Mouse (Mus musculus): ENCODE measurements around the gene Trat1. TPM values are rescaled to one million over a fixed set of nuclear protein-coding genes. Genes with fewer than 3 reads are reported as not detected.

The Trat1 gene
- polyA plus RNA-seq, 1 experiment from 2014 or later: not detected

DNA sequence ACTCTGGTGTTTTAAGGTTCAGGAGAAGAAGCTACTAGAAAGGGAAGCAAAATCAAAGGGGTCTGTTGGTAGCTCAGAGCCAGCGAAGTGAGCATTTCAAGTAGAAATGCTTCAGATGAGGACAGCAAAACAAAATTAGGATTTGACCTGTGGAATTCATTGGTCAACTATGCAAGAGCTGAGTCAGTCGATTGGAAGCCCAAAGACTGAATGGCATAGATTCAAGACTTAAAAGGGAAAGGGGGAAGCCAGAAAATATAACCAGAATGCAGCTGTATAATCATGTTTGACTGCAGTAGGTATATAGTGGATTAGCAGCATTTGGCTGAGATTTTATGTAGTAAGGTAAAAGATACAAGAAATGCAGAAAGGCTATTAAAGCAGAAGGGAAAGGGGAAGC lies 26.8 kb downstream of the Trat1 start:
- 79% methylated on average over 2 of the region's 2 CpGs for WGBS
- DNase-seq (ENCODE audit: low spot score): no peak

GRCm38 (mm10) chr16:48741549-48741948 lies 30.3 kb downstream of the Trat1 start:
- Histone ChIP-seq H3K4me1 (replicated peaks; ENCODE audit: control insufficient read depth, insufficient read depth, low read length) (no peaks in the 10 kb centered on the region), H3K36me3 (ENCODE audit: control insufficient read depth, insufficient read depth, low read length) (no peaks in the 10 kb centered on the region), H3K9ac (ENCODE audit: low read length) (no peak overlapping the region), H3K27ac (ENCODE audit: low read depth) (no peak overlapping the region), H3K4me2 (ENCODE audit: low read length) (no peak overlapping the region), H3K9me3 (ENCODE audit: control insufficient read depth, low read length) (no peaks in the 10 kb centered on the region), H3K27me3 (replicated peaks; ENCODE audit: control insufficient read depth, insufficient read depth, low read length) (no peaks in the 10 kb centered on the region), H3K4me3 (ENCODE audit: low read depth, low read length) (no peak overlapping the region)
- DNase-seq (ENCODE audit: low spot score) (no peak), ATAC-seq (replicated peaks; ENCODE audit: low FRiP score, low TSS enrichment, low read depth) (no peak)
- 31% methylated on average over 3 of the region's 3 CpGs for WGBS

More for the DNA sequence above, 26.8 kb downstream of the Trat1 start:
- Histone ChIP-seq H3K4me3 (ENCODE audit: low read depth, low read length) (no peak overlapping the region), H3K27me3 (replicated peaks; ENCODE audit: control insufficient read depth, insufficient read depth, low read length) (no peaks in the 10 kb centered on the region), H3K9ac (ENCODE audit: low read length) (no peak overlapping the region), H3K4me1 (replicated peaks; ENCODE audit: control insufficient read depth, insufficient read depth, low read length) (no peaks in the 10 kb centered on the region), H3K4me2 (ENCODE audit: low read length) (no peak overlapping the region), H3K27ac (ENCODE audit: low read depth) (no peak overlapping the region), H3K9me3 (ENCODE audit: control insufficient read depth, low read length) (no peaks in the 10 kb centered on the region), H3K36me3 (ENCODE audit: control insufficient read depth, insufficient read depth, low read length) (no peaks in the 10 kb centered on the region)
- ATAC-seq (replicated peaks; ENCODE audit: low FRiP score, low TSS enrichment, low read depth): no peak

DNA sequence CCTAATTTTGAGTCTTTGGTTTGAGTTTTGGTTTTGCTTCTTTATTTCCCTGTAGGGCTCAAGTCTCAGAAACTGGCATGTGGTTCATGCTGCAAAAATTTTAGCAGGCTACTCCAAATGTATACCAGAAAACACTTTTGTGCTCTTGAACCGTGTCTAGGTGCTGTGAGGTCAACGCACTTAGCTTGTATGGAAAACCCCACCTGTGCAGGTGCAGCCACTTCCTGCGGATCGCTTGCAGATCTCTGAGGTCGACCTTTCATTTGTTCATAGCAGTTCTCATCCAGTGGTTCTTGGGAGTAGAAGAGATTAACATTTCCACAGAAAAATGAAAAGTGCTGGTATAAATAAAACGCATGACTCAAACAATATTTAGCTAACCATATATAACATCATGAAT lies 31.8 kb downstream of the Trat1 start:
- H3K27ac ChIP-seq (ENCODE audit: low read depth): no peak overlapping the region
- DNase-seq (ENCODE audit: low spot score): no peak
- H3K27me3 ChIP-seq (replicated peaks; ENCODE audit: control insufficient read depth, insufficient read depth, low read length): no peaks in the 10 kb centered on the region
- ATAC-seq (replicated peaks; ENCODE audit: low FRiP score, low TSS enrichment, low read depth): no peak
- no peaks in the 10 kb centered on the region for H3K4me1 ChIP-seq (replicated peaks; ENCODE audit: control insufficient read depth, insufficient read depth, low read length)
- no peaks in the 10 kb centered on the region for H3K9me3 ChIP-seq (ENCODE audit: control insufficient read depth, low read length)
- no peak overlapping the region for H3K4me3 ChIP-seq (ENCODE audit: low read depth, low read length)
- H3K4me2 ChIP-seq (ENCODE audit: low read length): no peak overlapping the region
- H3K36me3 ChIP-seq (ENCODE audit: control insufficient read depth, insufficient read depth, low read length): no peaks in the 10 kb centered on the region
- 85% methylated on average over 6 of the region's 6 CpGs for WGBS
- no peak overlapping the region for H3K9ac ChIP-seq (ENCODE audit: low read length)

DNA sequence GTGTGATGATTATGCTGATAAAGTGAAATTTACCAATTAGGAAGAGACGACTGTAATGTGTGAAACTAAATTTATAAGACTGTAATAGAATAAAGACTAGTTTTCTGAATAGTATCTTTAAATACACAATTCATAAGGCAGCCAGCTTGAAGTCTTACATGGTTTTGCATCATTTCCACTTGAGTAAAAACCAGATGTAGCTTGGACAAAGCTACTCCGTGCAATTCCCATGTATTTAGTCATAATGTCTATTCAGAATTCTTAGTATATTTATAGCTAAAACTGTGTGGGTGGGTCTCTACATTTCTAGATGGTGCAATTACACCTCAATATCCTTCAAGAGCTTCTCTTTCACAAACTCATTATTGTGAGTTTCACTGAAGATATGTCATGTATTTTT lies 33.4 kb downstream of the Trat1 start:
- WGBS: 82% methylated on average over 2 of the region's 2 CpGs
- Histone ChIP-seq H3K27me3 (replicated peaks; ENCODE audit: control insufficient read depth, insufficient read depth, low read length) (no peaks in the 10 kb centered on the region), H3K9me3 (ENCODE audit: control insufficient read depth, low read length) (no peaks in the 10 kb centered on the region), H3K4me1 (replicated peaks; ENCODE audit: control insufficient read depth, insufficient read depth, low read length) (no peaks in the 10 kb centered on the region), H3K4me2 (ENCODE audit: low read length) (no peak overlapping the region), H3K4me3 (ENCODE audit: low read depth, low read length) (no peak overlapping the region), H3K36me3 (ENCODE audit: control insufficient read depth, insufficient read depth, low read length) (no peaks in the 10 kb centered on the region), H3K27ac (ENCODE audit: low read depth) (no peak overlapping the region), H3K9ac (ENCODE audit: low read length) (no peak overlapping the region)
- DNase-seq (ENCODE audit: low spot score) (no peak), ATAC-seq (replicated peaks; ENCODE audit: low FRiP score, low TSS enrichment, low read depth) (no peak)

DNA sequence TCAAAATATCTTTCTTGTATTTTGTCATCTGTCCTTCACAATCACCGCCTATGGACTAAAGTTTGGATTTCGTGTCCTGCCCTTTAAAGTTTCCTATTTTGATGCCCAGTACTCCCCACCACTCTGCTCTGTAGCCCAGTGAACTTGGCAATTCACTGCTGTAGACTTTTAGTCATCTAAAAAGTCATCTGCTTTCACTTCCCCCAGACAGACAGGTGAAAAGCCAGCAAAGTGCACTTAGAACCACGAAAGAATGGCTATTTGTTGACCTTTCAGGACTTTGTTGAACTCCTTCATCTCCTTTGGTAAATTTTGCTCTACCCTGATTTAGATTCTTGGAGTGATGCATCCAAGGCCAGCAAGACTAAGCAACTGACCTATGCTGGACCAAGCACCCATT lies 34.9 kb downstream of the Trat1 start:
- Histone ChIP-seq H3K4me3 (ENCODE audit: low read depth, low read length) (no peak overlapping the region), H3K27ac (ENCODE audit: low read depth) (no peak overlapping the region), H3K9me3 (ENCODE audit: control insufficient read depth, low read length) (no peaks in the 10 kb centered on the region), H3K4me1 (replicated peaks; ENCODE audit: control insufficient read depth, insufficient read depth, low read length) (no peaks in the 10 kb centered on the region), H3K9ac (ENCODE audit: low read length) (no peak overlapping the region), H3K27me3 (replicated peaks; ENCODE audit: control insufficient read depth, insufficient read depth, low read length) (no peaks in the 10 kb centered on the region), H3K4me2 (ENCODE audit: low read length) (no peak overlapping the region), H3K36me3 (ENCODE audit: control insufficient read depth, insufficient read depth, low read length) (no peaks in the 10 kb centered on the region)
- WGBS: 79% methylated on average over 3 of the region's 3 CpGs
- DNase-seq (ENCODE audit: low spot score): no peak
- ATAC-seq (replicated peaks; ENCODE audit: low FRiP score, low TSS enrichment, low read depth): no peak

DNA sequence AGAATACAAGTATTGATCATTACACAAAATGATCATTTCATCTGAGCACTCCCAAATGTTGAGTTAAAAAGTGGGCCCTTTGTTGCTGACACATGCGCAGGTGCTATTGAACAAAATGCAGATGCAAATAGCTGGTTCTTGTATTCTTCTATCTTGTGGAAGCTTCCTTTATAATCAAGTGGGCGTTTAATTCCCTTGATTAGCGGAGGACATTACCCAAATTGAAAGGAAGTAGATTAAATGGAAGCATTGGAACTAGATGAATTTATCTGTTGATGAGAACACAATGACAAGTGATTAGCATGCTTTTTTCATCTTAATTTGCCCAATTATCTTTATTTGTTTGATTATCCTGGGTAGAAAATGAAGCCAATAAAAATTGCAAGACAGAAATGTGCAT lies 51.6 kb downstream of the Trat1 start:
- no peaks in the 10 kb centered on the region for H3K4me1 ChIP-seq (replicated peaks; ENCODE audit: control insufficient read depth, insufficient read depth, low read length)
- 94% methylated on average over 3 of the region's 3 CpGs for WGBS
- no peak for ATAC-seq (replicated peaks; ENCODE audit: low FRiP score, low TSS enrichment, low read depth)

DNA sequence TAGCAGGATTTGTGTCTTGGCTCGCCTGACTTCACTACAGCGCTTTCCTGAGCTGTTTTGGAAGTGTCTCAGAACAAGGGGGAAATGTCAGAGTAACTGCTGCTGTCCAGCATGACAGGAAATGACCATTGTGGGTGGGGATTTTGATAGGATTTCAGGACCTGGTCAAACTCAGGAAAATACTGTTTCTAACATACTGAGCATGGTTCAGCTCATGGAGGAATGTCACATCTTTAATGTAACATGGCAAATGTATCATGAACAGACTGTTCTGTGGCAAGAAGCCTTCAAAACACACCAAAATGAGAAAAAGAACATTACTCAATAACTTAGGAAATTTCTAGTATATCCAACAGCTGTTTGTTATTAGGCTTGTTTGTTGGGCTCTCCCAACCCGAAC lies 52.1 kb downstream of the Trat1 start:
- Histone ChIP-seq H3K9ac (ENCODE audit: low read length) (no peak overlapping the region), H3K27me3 (replicated peaks; ENCODE audit: control insufficient read depth, insufficient read depth, low read length) (no peaks in the 10 kb centered on the region), H3K36me3 (ENCODE audit: control insufficient read depth, insufficient read depth, low read length) (no peaks in the 10 kb centered on the region), H3K4me2 (ENCODE audit: low read length) (no peak overlapping the region), H3K9me3 (ENCODE audit: control insufficient read depth, low read length) (no peaks in the 10 kb centered on the region), H3K27ac (ENCODE audit: low read depth) (no peak overlapping the region), H3K4me3 (ENCODE audit: low read depth, low read length) (no peak overlapping the region), H3K4me1 (replicated peaks; ENCODE audit: control insufficient read depth, insufficient read depth, low read length) (no peaks in the 10 kb centered on the region)
- ATAC-seq (replicated peaks; ENCODE audit: low FRiP score, low TSS enrichment, low read depth) (no peak), DNase-seq (ENCODE audit: low spot score) (no peak)
- 79% methylated on average over 3 of the region's 3 CpGs for WGBS

More for the DNA sequence above, 51.6 kb downstream of the Trat1 start:
- no peak overlapping the region for H3K9ac ChIP-seq (ENCODE audit: low read length)
- no peak overlapping the region for H3K27ac ChIP-seq (ENCODE audit: low read depth)
- no peaks in the 10 kb centered on the region for H3K36me3 ChIP-seq (ENCODE audit: control insufficient read depth, insufficient read depth, low read length)
- no peak overlapping the region for H3K4me2 ChIP-seq (ENCODE audit: low read length)
- no peaks in the 10 kb centered on the region for H3K9me3 ChIP-seq (ENCODE audit: control insufficient read depth, low read length)
- no peak overlapping the region for H3K4me3 ChIP-seq (ENCODE audit: low read depth, low read length)
- no peaks in the 10 kb centered on the region for H3K27me3 ChIP-seq (replicated peaks; ENCODE audit: control insufficient read depth, insufficient read depth, low read length)
- DNase-seq (ENCODE audit: low spot score): no peak

- no peak overlapping the region for H3K4me2 ChIP-seq (ENCODE audit: low read length)
- no peaks in the 10 kb centered on the region for H3K4me1 ChIP-seq (replicated peaks; ENCODE audit: control insufficient read depth, insufficient read depth, low read length)
- no peak overlapping the region for H3K4me3 ChIP-seq (ENCODE audit: low read depth, low read length)
- no peak overlapping the region for H3K9ac ChIP-seq (ENCODE audit: low read length)
- no peaks in the 10 kb centered on the region for H3K27me3 ChIP-seq (replicated peaks; ENCODE audit: control insufficient read depth, insufficient read depth, low read length)
- H3K27ac ChIP-seq (ENCODE audit: low read depth): no peak overlapping the region
- no peaks in the 10 kb centered on the region for H3K36me3 ChIP-seq (ENCODE audit: control insufficient read depth, insufficient read depth, low read length)
- H3K9me3 ChIP-seq (ENCODE audit: control insufficient read depth, low read length): no peaks in the 10 kb centered on the region
- ATAC-seq (replicated peaks; ENCODE audit: low FRiP score, low TSS enrichment, low read depth): no peak
- no peak for DNase-seq (ENCODE audit: low spot score)
Measured at GRCm38 (mm10) chr16:48716343-48716742, 55.5 kb downstream of the Trat1 start.

GRCm38 (mm10) chr16:48701896-48702295 lies 69.9 kb downstream of the Trat1 start:
- no peak overlapping the region for H3K9ac ChIP-seq (ENCODE audit: low read length)
- no peaks in the 10 kb centered on the region for H3K4me1 ChIP-seq (replicated peaks; ENCODE audit: control insufficient read depth, insufficient read depth, low read length)
- no peaks in the 10 kb centered on the region for H3K9me3 ChIP-seq (ENCODE audit: control insufficient read depth, low read length)
- no peak overlapping the region for H3K27ac ChIP-seq (ENCODE audit: low read depth)
- no peak overlapping the region for H3K4me2 ChIP-seq (ENCODE audit: low read length)
- no peak overlapping the region for H3K4me3 ChIP-seq (ENCODE audit: low read depth, low read length)
- 88% methylated on average over 3 of the region's 3 CpGs for WGBS
- H3K27me3 ChIP-seq (replicated peaks; ENCODE audit: control insufficient read depth, insufficient read depth, low read length): no peaks in the 10 kb centered on the region
- DNase-seq (ENCODE audit: low spot score) (no peak), ATAC-seq (replicated peaks; ENCODE audit: low FRiP score, low TSS enrichment, low read depth) (no peak)
- no peaks in the 10 kb centered on the region for H3K36me3 ChIP-seq (ENCODE audit: control insufficient read depth, insufficient read depth, low read length)

Measured in intestine, embryonic 14.5 days (tissue).